In the genomic region with DNA sequence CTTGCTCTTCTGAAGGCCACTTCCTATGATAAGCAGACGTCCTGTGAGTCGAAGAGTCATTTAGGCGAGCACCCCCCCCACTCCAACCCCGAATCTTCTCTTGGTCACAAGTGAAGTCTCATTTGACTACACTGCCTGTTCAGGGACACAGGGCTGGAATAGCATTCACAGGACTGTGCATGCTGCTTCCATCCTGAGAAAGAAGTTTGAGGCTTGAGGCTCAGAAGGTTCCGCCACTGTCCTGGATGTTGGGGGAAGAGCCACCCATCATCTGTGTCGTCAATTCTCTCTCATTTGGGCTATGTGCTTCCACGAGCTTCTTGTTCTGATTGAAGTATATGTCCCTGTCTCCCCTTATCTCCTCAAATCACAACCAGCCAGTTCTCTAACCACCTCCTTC, we compare ENCODE assay signal across 18 mouse cellular contexts.
DNase-seq lines count a peak whose midpoint lies in the region; ATAC-seq and TF ChIP-seq lines count a peak whose summit lies in the region.
"Had no signal": no experiment of that assay in that cellular context is flagged by ENCODE, and none has a peak within 500 bp of the region (broad histone marks: within the 10 kb centered on the region; RNA-seq: fewer than 3 reads in every experiment).

No protein-coding gene starts in this region.

- no peak for TF ChIP-seq CTCF in layer of hippocampus, adult 2 months (conservative IDR thresholded peaks at IDR 0.05)

- H3K4me3 ChIP-seq in forebrain, embryonic 15.5 days, result no peak overlapping the region
- no peak overlapping the region for H3K4me3 ChIP-seq in forebrain, embryonic 13.5 days
- H3K4me3 ChIP-seq in layer of hippocampus, adult 2 months, result no peak overlapping the region
- no peak overlapping the region for H3K4me3 ChIP-seq in midbrain, embryonic 12.5 days
- no peak overlapping the region for H3K4me3 ChIP-seq in midbrain, embryonic 14.5 days (replicated peaks; ENCODE audit: low read depth, low read length)
- H3K4me3 ChIP-seq: embryonic facial prominence, embryonic 15.5 days; erythroblast, embryonic 14.5 days; forebrain, embryonic 10.5 days; heart, embryonic 12.5 days had no signal

- intact Hi-C loops in gastrocnemius, postnatal 36 days (cut with DNase I), result no loop called here

- no peak overlapping the region for H3K9ac ChIP-seq in forebrain, embryonic 15.5 days (replicated peaks)
- no peak overlapping the region for H3K9ac ChIP-seq in forebrain, embryonic 13.5 days
- no peak overlapping the region for H3K9ac ChIP-seq in midbrain, embryonic 12.5 days (replicated peaks)
- no peak overlapping the region for H3K9ac ChIP-seq in midbrain, embryonic 14.5 days (replicated peaks; ENCODE audit: low read length)
- H3K9ac ChIP-seq: embryonic facial prominence, embryonic 15.5 days; heart, embryonic 12.5 days; hindbrain, embryonic 14.5 days had no signal

- no peaks in the 10 kb centered on the region for H3K9me3 ChIP-seq in forebrain, embryonic 15.5 days
- no peaks in the 10 kb centered on the region for H3K9me3 ChIP-seq in forebrain, embryonic 13.5 days (replicated peaks)
- H3K9me3 ChIP-seq in midbrain, embryonic 12.5 days, result no peaks in the 10 kb centered on the region
- H3K9me3 ChIP-seq in midbrain, embryonic 14.5 days (ENCODE audit: control insufficient read depth, low read length), result no peaks in the 10 kb centered on the region
- H3K9me3 ChIP-seq: embryonic facial prominence, embryonic 15.5 days; forebrain, embryonic 10.5 days; heart, embryonic 12.5 days had no signal

- H3K36me3 ChIP-seq in forebrain, embryonic 15.5 days, result no peaks in the 10 kb centered on the region
- H3K36me3 ChIP-seq in forebrain, embryonic 13.5 days (ENCODE audit: poor library complexity, severe bottlenecking), result no peaks in the 10 kb centered on the region
- no peaks in the 10 kb centered on the region for H3K36me3 ChIP-seq in midbrain, embryonic 12.5 days
- H3K36me3 ChIP-seq in midbrain, embryonic 14.5 days (ENCODE audit: control insufficient read depth, insufficient read depth, low read length), result no peaks in the 10 kb centered on the region
- H3K36me3 ChIP-seq: embryonic facial prominence, embryonic 15.5 days; forebrain, embryonic 10.5 days; heart, embryonic 12.5 days had no signal

- peaks cover 25% of the 10 kb centered on the region for H3K4me1 ChIP-seq in forebrain, embryonic 15.5 days
- H3K4me1 ChIP-seq in forebrain, embryonic 13.5 days, result peaks cover 34% of the 10 kb centered on the region
- peaks cover 34% of the 10 kb centered on the region for H3K4me1 ChIP-seq in midbrain, embryonic 12.5 days
- peaks cover 31% of the 10 kb centered on the region for H3K4me1 ChIP-seq in midbrain, embryonic 14.5 days (ENCODE audit: control insufficient read depth, insufficient read depth, low read length)

- 88% methylated on average over 7 of the region's 7 CpGs for WGBS in forebrain, embryonic 15.5 days
- 91% methylated on average over 7 of the region's 7 CpGs for WGBS in forebrain, embryonic 13.5 days
- 87% methylated on average over 7 of the region's 7 CpGs for WGBS in midbrain, embryonic 12.5 days
- 86% methylated on average over 7 of the region's 7 CpGs for WGBS in midbrain, embryonic 14.5 days

- no peak overlapping the region for H3K4me2 ChIP-seq in forebrain, embryonic 15.5 days (replicated peaks)
- no peak overlapping the region for H3K4me2 ChIP-seq in forebrain, embryonic 13.5 days
- no peak overlapping the region for H3K4me2 ChIP-seq in midbrain, embryonic 12.5 days (replicated peaks)
- H3K4me2 ChIP-seq in midbrain, embryonic 14.5 days (ENCODE audit: low read length), result no peak overlapping the region
- H3K4me2 ChIP-seq: embryonic facial prominence, embryonic 15.5 days; heart, embryonic 12.5 days; hindbrain, embryonic 14.5 days had no signal

- ATAC-seq in forebrain, embryonic 15.5 days (replicated peaks), result no peak
- ATAC-seq in forebrain, embryonic 13.5 days, result no peak
- no peak for ATAC-seq in midbrain, embryonic 12.5 days (ENCODE audit: low FRiP score, low read depth)
- ATAC-seq in midbrain, embryonic 14.5 days (ENCODE audit: low FRiP score, low TSS enrichment), result no peak
- ATAC-seq: intestine, embryonic 16.5 days had no signal

- no peak for DNase-seq in layer of hippocampus, adult 2 months (ENCODE audit: low spot score in 2 of 2)
- no peak for DNase-seq in layer of hippocampus, adult 11-12 months (ENCODE audit: low spot score)
- no peak for DNase-seq in midbrain, embryonic 14.5 days
- no peak for DNase-seq in gastrocnemius, postnatal 36 days
- DNase-seq: cerebellum, adult 11-12 months; cerebellum, adult 9-11 months; cerebellum, postnatal 36 days; gastrocnemius, postnatal 10 days; heart, postnatal 36 days had no signal

- 0 out of 2 replicates have a peak overlapping the region, but pooled peaks have one; percentile 68 for H3K27ac ChIP-seq in forebrain, embryonic 15.5 days (replicated peaks)
- H3K27ac ChIP-seq in forebrain, embryonic 13.5 days, result no peak overlapping the region; the same call in 1 of the 2 replicates
- 0 out of 2 replicates have a peak overlapping the region, but pooled peaks have one; percentile 1 for H3K27ac ChIP-seq in layer of hippocampus, adult 2 months
- peak overlapping the region; percentile 67; the same call in 1 of the 2 replicates for H3K27ac ChIP-seq in midbrain, embryonic 12.5 days (replicated peaks)
- no peak overlapping the region for H3K27ac ChIP-seq in midbrain, embryonic 14.5 days (replicated peaks; ENCODE audit: low read depth, low read length)
- H3K27ac ChIP-seq: embryonic facial prominence, embryonic 15.5 days; forebrain, embryonic 10.5 days; hindbrain, embryonic 14.5 days had no signal

- no peaks in the 10 kb centered on the region for H3K27me3 ChIP-seq in forebrain, embryonic 15.5 days
- H3K27me3 ChIP-seq in forebrain, embryonic 13.5 days, result peaks cover 2% of the 10 kb centered on the region; the same call in 1 of the 2 replicates
- H3K27me3 ChIP-seq in midbrain, embryonic 12.5 days, result no peaks in the 10 kb centered on the region
- no peaks in the 10 kb centered on the region for H3K27me3 ChIP-seq in midbrain, embryonic 14.5 days (ENCODE audit: control insufficient read depth, insufficient read depth, low read length)
- H3K27me3 ChIP-seq: embryonic facial prominence, embryonic 15.5 days; heart, embryonic 12.5 days had no signal

Comparison
In these comparisons a context has a peak if more than half of its experiments do, and no peak if none do; other contexts are left out.
1. H3K27ac ChIP-seq: peak in forebrain, embryonic 15.5 days (single experiment), layer of hippocampus, adult 2 months (single experiment) and midbrain, embryonic 12.5 days (single experiment); none in forebrain, embryonic 13.5 days (single experiment) and midbrain, embryonic 14.5 days (single experiment).